Mouse (Mus musculus) heart, adult 2 months (tissue): ENCODE data around the gene Zc3h12d.

ENCODE experiments used
- CTCF ChIP-seq: fragments of 200-600 bp; IDR thresholded peaks from 2 replicates; pipeline ENCODE4 v1.8.1; 2022; ENCODE audit warnings: antibody characterized with exemption, mild to moderate bottlenecking, moderate library complexity
- EP300 ChIP-seq: fragments of 200-500 bp; IDR thresholded peaks from 2 replicates; pipeline ENCODE4 v1.6.1; 2011; ENCODE audit warnings: low read depth, low read length, control low read depth; ENCODE audit not compliant: insufficient read depth
- POLR2A ChIP-seq: fragments of 200-500 bp; IDR thresholded peaks from 2 replicates; pipeline ENCODE4 v1.6.1; 2011; ENCODE audit warnings: mild to moderate bottlenecking, low read depth, low read length, control low read depth; ENCODE audit not compliant: insufficient read depth

- TF ChIP-seq CTCF (no peak), POLR2A (no peak), EP300 (no peak)
These were observed 14.9 kb downstream of the Zc3h12d start for GRCm38 (mm10) chr10:7847166-7847605.
